Mouse (Mus musculus): ENCODE data around the gene St7.
"Not testable (repeated sequence)": the region's sequence is repeated elsewhere in the genome, so short reads cannot be mapped to it uniquely, and the experiment has no call there.

Gene St7

GRCm38 (mm10) chr6:17692647-17693046 lies at the start of gene St7:
St7 (plus strand) TSS chr6:17692933.
- DNase-seq (ENCODE audit: low spot score), result no peak

DNA sequence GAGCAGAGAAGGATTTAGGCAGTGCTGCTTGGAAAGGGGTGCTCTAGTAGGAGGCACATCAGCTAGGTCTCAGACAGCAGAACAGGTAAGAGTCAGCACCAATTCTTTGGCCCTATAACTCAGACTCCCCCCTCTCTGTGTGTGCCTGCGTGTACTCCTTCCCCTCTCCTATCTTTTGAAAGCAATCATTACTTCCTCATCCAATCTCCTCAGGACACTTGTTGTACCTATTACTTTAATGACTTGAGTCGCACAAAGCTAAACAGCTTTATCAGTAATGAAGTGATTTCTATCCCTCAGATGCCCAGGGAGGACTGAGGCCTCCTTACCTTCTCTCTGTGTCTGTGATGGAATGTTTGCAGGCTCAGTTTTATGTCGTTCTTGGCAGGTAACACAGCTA lies 46.6 kb upstream of the St7 start:
- no peak for DNase-seq (ENCODE audit: low spot score)

- peak; percentile 36 for DNase-seq (ENCODE audit: low spot score)
Measured at GRCm38 (mm10) chr6:17652132-17652531, 40.6 kb upstream of the St7 start.

GRCm38 (mm10) chr6:17655080-17655479 lies 37.7 kb upstream of the St7 start:
- no peak for DNase-seq (ENCODE audit: low spot score)

- no peak for DNase-seq (ENCODE audit: low spot score)
Measured at GRCm38 (mm10) chr6:17657308-17657707, 35.4 kb upstream of the St7 start.

DNA sequence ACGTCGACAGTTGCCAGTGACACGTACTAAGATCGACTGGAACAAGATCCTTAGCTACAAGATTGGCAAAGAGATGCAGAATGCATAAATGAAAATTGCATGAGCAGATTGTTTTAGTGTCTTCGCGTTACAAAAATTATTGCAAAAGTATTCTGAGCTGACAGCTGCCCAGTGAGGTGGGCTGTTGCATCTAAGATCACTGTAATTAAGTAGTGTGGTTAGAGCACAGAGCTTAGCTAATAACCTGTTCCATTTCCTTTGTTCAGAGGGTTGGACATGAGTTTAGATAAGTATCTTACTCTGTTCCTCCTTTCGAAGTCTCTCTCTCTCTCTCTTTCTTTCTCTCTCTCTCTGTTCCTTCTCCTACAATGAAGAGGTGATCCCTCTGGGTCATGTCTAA lies 27.4 kb upstream of the St7 start:
- DNase-seq (ENCODE audit: low spot score), result no peak

DNA sequence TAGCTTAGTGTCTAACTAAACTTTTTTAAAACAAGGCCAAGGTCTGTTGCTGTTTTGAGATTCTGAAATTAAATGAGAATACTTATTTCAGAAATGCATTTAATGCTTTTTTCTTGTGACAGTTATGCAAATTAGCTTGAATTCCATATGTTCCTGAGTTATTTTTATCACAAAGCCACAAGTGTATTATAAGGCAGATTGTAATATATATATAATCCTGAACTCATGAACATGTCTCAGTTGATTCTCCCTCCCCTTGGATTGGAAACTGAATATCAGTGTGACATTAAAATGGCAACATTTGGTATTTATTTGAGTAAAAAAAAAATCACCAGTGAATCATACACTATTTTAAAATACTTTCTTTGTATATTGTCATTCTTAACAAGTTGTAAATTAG lies 26.7 kb upstream of the St7 start:
- no peak for DNase-seq (ENCODE audit: low spot score)

- DNase-seq (ENCODE audit: low spot score), result no peak
Measured at GRCm38 (mm10) chr6:17667813-17668212, 24.9 kb upstream of the St7 start.

GRCm38 (mm10) chr6:17668334-17668733 lies 24.4 kb upstream of the St7 start:
- no peak for DNase-seq (ENCODE audit: low spot score)

- no peak for DNase-seq (ENCODE audit: low spot score)
Measured at GRCm38 (mm10) chr6:17669826-17670225, 22.9 kb upstream of the St7 start.

- peak; percentile 33 for DNase-seq (ENCODE audit: low spot score)
Measured at GRCm38 (mm10) chr6:17675019-17675756, 17.5 kb upstream of the St7 start.

- DNase-seq (ENCODE audit: low spot score), result no peak
Measured at GRCm38 (mm10) chr6:17677008-17677407, 15.7 kb upstream of the St7 start.

GRCm38 (mm10) chr6:17680266-17680925 lies 12.3 kb upstream of the St7 start:
- no peak for DNase-seq (ENCODE audit: low spot score)

DNA sequence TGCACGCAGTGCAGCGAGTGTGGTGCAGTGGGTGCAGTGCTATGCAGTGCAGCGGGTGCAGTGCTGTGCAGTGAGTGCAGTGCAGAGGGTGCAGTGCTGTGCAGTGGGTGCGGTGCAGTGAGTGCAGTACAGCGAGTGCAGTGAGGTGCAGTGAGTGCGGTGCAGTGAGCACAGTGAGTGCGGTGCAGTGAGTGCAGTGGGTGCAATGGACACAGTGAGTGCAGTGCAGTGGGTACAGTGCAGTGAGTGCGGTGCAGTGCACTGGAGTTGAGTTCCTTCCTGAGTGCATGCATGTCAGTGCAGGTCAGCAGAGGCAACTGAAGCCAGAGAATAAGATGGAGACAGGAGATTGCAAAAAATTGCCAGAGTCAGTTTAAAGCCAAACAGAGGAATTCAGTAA lies 10.9 kb upstream of the St7 start:
- no peak for DNase-seq (ENCODE audit: low spot score)

DNA sequence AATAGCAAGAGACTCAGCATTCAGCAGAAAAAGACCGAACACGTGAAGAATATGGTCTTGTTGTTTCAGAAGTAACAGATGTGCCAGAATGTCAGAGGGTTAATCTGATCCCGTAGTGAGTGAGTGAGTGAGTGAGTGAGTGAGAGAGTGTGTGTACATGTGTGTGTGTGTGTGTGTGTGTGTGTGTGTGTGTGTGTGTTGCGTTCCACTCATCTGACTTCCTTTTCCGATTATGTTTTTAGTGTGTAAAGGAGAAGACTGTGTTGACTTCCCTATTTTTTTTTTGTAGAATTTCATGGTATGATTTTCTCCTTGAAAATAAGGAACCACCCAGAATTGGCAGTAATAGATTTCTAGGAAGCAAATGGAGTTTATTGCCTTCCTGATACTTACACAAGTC lies 4.1 kb upstream of the St7 start:
- no peak for DNase-seq (ENCODE audit: low spot score)

DNA sequence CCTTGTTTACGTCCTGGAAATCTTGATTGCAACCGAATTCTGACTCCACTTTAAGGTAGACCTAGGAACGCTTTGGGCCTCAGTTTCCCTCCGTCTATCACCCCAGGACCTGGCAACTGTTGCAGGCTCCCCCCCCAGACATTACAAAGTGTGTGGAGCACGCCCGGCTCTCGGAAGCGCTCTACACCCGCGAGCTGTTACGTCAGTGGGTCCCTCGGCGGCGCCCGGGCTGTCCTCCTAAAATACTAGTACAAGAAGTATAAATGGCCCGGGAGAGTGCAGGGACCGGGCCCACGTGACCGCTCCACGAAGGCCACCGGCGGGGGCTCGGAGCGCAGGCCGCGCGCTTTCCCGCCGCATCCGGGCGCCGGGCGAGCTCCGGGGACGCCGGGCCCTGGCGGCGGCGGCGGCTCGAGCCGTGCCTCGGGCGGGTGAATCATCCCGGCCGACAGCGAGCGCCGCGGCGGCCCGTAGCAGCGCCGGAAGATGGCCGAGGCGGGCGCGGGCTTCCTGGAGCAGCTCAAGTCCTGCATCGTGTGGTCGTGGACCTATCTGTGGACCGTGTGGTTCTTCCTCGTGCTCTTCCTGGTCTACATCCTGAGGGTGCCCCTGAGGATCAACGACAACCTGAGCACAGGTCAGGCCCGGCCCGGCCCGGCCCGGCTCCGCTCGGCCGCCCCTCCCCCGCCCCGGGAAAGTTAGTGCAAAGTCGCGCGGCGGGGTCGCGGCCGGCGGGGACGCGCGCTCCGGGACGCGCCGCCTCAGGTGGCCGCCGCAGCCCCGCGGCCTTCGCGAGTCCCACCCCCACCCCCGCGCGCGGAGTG lies 1.2 kb downstream of the St7 start:
- DNase-seq (ENCODE audit: low spot score), result peak; percentile 67

DNA sequence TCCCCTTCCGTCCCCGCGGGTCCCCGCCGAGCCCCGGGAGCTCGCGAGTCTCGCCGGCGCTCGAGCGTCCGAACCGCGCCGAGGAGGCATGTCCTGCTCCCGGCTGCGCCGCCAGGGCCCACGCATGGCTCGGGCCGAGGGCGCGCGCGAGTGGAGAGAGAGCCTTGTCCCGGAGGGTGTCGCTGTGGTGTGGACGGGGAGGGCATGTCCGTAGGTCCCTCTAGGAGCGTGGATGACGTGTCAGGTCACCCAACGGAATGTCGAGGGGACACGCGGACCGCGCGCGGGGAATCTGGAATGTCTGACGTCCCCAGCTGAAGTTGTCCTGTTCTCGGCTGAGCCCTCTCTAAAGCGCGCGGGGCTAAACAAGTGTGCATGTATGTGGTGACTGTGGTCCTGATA lies 1.8 kb downstream of the St7 start:
- peak; percentile 80 for DNase-seq (ENCODE audit: low spot score)

DNA sequence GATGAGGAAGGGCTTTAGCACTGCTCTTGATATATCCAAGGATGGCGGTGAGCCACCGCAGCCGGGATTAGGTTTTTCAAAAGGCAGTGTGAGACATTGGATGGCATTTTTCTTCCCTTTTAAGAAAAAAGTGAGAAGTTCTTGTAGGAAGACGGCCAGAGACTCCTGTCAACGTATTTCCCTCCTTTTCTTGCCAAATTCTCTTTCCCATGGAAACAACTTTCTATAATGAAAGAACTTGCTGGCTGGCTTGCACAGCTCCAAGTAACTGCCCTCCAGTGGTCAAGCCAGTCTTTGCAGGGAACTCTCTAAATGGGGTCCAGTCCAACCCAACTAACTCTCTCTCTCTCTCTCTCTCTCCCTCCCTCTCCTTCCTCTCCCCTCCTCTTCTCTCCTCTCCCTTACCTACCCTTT lies 3.6 kb downstream of the St7 start:
- DNase-seq (ENCODE audit: low spot score), result peak; percentile 54

- no peak for DNase-seq (ENCODE audit: low spot score)
Measured at GRCm38 (mm10) chr6:17700936-17701612, 8.3 kb downstream of the St7 start.

DNA sequence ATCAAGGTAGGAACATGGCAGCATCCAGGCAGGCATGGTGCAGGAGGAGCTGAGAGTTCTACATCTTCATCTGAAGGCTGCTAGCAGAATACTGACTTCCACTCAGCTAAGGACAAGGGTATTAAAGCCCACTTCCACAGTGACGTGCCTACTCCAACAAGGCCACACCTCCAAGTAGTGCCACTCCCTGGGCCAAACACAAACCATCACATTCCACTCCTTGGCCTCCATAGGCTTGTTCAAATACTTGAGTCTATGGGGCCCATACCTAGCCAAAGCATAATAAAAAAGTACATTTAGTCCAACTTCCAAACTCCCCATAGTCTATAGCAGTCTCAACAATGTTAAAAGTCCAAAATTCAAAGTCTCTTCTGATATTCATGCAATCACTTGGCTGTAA lies 11.3 kb downstream of the St7 start:
- DNase-seq (ENCODE audit: low spot score), result not testable (repeated sequence)

- DNase-seq (ENCODE audit: low spot score), result no peak
Measured at GRCm38 (mm10) chr6:17705973-17706372, 13.2 kb downstream of the St7 start.

- no peak for DNase-seq (ENCODE audit: low spot score)
Measured at GRCm38 (mm10) chr6:17718978-17719377, 26.2 kb downstream of the St7 start.
